Mouse (Mus musculus) gonadal fat pad, adult 2 months (tissue): ENCODE data around the gene Nfil3. TPM values are rescaled to one million over a fixed set of nuclear protein-coding genes. Genes with fewer than 3 reads are reported as not detected.
A peak's percentile ranks its signal among the peaks of the same experiment; 100 is the strongest.

Experiments used
- DNase-seq: peaks from one replicate; pipeline ENCODE4 v3.0.0-alpha.2; 2012; ENCODE audit warnings: low read depth
- polyA plus RNA-seq: library from polyadenylated mRNA; depleted of rRNA; stranded (reverse); fragments of >200 nt; gene quantifications from 2 replicates; pipeline ENCODE4 v1.2.3, GENCODE M21; 2012

Gene Nfil3
- polyA plus RNA-seq, 1 experiment = 5.7 TPM

DNA sequence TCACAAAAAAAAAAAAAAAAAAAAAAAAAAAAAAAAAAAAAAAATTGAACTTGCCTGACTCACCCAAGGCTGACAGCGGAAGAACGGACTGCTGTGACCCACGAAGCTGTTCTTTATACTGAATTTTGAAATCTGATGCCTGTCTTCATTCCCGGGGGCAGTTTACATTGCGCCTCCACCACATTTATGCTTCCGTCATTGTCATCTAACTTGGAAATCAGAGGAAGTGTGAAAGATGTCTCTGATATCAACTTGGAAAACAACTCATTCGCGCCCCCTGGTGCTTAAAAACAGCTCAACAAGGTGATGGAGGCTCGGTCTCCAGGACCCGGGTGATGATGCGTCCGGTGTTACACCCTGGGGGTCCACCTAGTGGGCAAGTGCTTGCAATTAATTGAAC is 1.8 kb upstream of the Nfil3 start:
- no peak for DNase-seq

DNA sequence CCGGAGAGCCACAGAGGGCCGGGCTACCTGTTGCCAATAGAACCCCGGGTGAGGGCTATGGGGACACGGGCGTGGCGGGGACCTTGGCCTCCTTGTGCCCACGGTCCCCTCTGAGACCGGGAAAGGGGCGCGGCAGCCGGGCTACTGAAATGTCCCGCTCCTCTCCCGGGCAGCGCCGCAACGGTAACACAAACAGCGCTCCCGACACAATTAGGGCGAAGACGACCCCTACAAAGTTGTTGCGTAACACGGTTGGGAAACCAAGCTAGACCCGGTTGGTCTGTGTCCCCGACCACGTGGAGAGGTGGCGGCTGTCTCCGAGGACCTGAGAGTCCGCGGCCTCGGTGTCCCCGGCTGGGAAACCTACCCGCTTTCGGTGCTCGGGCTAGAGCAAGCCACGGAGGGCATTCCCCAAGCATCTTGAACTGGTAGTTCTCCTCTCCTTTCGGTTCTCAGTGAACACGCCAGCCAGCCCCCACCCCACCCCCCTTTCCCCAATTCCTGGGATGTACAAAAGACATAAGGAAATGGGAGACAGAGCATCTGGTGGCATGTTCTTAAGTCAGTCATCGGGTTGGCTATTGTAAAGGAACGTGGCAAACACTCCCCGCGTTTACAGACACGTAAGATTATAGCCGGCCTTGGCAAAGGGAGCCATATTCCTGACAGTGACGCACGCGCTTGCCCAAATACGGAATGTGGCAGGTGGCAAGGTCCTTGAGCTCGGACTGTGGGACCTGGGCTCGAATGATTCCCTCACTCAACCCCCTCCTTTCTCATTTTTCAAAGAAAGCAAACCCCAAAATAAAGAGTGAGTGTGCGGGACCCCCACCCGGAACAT is 788 bp upstream of the Nfil3 start:
- DNase-seq = no peak

DNA sequence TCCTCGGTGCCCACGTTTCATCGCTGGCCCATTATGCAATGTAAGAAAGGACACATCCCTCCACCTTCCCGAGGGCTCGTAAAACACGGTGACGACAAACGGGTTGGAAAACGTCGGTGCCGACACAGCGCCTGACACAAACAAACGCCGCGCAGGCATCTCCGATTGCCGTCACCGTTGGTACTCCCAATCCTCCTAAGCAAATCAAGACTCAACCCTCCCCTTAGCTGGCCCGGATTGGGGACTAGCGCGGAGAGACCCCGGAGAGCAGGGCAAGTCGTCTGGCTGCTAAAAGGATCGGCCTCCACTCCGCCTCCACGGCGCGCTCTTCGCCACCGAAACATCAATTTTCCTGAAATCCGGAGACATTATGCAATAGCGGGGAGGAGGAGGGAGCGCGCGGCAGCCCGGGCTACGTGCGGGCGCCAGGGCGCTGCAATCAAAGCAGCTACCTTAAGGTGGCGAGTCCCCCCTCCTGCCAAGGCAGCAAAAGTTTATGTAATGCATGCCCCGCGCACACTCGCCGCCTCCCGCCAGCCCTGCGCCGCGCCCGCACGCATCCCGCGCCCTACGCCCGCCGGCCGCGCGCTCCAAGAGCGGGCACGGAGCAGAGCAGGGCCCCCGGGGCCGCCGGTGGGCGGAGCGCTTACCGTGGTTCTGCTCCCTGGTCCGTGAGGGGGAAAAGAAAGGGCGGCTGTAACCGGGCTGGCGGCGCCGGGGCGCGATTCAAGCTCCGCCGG is 492 bp downstream of the Nfil3 start:
- no peak for DNase-seq

DNA sequence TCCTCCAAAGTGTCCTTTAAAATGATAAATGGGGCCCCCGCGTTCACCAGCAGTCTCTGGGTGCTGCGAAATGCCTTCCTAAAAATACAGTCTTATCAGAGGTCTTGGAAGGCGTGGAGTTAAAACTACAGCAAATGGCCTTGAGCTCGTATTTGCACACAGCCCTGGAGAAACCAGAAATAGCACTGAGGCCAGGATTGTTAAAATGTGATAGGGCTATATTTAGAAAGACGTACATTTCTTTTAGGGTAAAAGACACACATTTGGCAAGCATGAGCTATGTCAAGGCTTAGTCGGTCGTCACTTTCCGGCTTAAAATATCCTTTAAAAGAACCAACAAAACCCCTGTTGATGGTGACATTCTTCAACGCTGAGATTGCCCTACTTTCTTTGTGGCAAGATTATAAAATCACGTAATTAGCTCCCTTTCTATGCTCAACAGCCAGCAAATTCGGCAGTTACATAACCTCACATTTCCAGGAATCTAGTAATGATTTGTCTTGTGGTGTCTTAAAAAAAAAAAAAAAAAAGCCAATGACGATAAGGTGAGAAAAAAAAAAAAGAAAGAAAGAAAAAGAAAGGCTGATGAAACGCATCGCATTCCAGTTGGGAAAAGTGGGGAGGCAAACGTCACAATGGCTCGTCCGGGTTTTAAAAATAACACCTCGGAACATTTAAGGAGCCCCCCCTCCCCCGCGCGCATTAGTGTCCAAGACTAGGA is 1.4 kb downstream of the Nfil3 start:
- DNase-seq = no peak

DNA sequence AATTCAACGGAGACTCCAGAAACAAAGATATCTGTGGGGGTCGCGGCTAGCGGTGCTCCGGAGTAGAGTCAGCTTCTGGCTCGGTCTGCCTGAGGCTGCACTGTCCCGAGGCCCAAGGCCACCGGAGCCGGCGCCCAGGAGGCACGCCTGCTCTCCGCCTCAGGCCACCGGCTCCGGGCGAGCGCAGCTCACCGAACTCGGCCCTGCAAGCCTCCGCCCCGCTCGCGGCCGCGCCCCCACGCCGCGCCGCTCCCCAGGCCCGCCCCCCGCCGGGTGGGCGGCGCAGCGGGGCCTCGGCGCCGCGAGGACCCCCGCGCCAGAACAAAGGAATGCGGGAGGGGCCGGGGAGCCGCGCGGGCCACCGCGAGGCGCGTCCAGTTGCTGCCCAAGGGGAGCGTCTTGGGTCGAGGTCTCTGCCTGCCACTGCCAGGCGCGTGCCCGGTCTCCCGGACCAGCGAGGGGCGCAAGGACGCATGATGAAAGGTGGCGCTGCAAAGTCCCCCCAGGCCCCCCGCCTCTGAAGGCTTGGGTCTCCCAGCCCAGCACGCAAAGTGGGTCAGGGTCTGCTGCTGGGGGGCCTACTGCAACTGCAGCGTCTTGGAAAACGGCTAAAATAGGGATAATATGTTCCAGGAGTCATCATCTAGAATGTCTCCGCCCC is 2.4 kb downstream of the Nfil3 start:
- DNase-seq = no peak

DNA sequence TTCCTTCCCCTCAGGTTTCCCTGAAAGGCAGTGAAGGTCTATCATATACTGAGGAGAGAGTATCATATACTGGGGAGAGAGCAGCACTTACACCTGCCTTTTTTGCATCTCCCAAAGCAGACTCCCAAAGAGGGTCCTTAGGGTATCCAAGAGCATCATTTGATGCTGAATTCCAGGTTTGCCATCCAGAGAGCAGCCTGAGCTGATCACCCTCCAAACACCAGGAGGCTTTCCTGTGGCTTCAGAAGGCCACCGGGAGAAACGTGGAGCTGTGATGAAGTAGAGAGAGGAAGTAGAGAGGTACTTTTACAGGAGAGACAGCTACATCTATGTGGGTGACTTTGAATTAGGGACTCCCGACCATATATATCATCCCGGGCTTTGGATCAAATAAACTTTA is 3.1 kb downstream of the Nfil3 start:
- DNase-seq = no peak

DNA sequence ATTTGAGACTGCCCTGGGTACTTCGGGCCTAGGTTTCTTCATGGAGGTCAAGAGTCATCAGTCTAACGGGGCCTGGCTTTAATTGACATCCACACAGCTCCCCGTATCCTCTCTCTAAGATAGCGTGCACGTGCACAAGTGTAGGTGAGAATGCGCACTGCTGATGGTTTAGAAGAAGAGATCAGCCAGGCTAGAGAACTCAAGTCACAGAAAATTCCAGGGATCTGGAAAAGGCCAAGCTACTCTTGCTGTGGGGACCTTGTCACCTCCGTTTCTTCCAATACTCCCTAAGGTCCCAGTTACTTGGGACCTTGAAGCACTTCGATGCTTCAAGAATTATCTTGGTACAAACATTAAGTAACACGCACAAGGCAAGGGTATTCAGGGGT is 3.7 kb downstream of the Nfil3 start:
- no peak for DNase-seq

DNA sequence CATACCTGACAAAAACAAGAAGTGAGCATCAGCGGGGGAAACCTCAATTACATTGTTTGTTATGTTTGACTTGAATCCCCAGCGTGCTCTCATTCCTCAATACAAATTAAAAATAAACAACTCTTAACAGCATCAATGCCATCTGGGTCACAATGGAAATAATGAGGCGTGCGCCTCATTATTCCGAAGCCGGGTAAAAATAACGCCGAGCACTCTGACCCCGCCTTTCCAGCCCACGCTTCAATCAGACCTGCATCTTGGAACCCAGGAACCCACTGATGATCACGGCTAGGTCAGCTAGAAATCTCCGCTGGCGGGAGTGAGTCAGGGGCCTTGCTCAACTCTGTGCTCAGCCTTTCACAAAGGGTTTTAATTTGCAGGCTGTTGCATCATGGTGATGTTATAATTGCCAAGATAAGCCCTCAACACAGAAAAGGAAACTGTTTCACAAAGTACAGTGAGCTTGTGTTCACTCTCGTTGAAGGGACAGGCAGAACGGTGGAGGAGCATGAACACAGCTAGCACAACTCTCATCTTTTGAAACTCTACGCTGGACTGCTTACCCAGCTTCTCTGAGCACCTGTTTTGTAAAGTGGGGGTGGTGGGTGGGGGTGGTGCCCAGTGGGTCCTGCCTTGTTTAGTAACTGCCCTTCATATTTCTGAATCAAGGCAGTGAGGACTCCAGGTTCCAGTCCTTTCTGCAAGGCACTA is 4.2 kb downstream of the Nfil3 start:
- DNase-seq = peak; percentile 92

DNA sequence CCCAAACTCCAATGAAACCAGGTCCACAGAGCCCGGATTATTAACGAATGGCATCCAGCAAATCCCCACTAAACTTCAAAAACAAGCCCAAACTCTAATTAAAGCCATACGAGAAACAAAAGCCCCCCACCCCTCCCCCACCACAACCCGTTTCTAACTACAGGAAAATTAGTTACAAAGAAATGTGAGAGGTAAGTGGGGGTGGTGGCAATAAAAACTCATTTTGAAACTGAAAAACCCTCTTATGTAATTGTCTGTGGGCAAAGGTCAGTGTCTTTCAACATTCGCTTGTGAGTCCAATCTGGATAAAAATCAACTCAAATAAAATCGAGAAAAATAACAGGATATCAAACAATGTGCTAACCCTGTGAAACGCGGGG is 4.8 kb downstream of the Nfil3 start:
- no peak for DNase-seq

DNA sequence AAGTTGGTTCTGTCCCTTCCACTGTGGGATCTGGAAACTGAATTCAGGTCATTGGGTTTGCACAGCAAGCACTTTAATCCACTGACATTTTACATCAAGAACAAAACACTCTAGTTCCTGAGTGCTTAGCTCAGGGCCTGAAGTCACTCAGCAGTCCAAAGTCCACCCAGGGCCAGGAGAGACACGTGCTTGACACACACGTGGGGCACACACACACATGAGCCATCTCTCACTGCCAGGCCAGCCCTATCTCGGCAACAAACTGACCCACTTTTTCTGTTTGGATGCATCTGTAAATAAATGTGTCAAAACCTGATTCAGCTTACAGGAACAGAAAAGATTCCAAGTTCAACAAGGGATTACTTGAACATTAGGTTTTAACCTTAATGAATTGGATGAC is 6.2 kb downstream of the Nfil3 start:
- DNase-seq = no peak

DNA sequence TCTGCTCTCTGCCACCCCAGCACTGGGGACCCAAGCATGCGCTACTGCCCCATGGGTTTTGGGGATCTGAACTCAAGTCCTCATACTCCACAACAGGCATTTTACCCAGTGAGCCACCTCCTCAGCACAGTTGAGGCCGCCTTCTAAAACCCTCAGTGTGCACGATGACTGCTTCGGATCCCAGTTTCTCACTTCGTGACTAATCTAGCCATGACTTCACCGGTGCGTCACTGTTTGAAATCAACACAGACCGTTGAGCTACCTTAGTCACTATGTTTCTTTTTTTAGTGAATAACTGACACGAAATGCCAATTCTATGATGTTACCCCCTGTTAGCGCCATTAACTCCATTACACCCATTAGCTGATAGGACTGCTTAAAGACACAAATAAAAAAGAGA is 7.4 kb downstream of the Nfil3 start:
- no peak for DNase-seq

DNA sequence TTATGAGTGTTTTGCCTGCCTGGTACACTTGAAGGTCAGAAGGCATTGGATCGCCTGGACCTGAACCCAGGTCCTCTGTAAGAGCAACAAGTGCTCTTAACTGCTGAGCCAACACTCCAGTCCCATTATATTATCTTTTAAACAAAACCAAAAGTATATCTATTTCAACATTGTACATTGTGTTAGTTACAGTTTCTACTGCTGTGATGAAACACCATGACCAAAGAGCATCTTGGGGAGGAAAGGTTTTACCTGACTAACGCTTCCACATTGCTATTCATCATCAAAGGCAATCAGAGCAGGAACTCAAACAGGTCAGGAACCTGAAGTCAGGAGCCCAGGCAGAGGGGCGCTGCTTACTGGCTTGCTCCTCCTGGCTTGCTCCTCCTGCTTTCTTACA is 8.2 kb downstream of the Nfil3 start:
- DNase-seq = no peak

DNA sequence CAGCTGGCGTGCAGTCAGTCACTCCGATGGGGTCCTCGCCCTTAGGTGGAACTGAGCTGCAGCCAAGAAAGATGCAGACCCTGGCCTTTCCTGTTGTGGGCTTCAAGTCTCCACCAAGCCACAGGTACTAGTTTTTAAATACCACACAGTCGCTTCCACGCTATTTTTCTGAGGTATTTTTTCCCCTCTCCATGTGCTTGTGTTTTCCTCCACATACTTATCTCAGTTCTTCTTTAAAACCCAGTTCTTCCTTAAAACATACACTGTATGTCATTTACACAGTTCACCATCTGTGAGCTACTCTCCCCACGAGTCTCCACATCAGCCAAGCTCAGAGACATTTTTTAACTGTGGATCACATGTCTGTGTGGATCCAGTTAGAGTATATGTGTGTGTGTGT is 10.0 kb downstream of the Nfil3 start:
- no peak for DNase-seq

DNA sequence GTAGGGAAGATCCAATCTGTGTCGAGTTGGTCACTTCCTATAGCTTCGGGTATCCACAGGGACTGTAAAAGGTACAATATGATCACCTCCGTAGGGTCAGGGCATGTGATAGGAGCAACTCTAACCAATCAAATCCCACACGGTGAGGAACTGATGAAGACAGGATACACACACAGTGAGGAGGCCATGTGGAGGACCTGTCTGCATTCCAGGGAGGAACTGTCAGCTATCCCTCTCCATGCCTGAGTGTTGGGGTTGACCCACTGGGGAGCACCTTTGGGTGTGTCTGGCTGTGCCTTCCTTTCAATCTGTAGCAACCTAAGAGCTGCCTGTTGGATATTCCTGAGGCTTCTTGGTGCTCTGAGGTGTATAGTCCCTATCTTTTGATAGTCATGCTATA is 18.0 kb downstream of the Nfil3 start:
- DNase-seq = no peak

DNA sequence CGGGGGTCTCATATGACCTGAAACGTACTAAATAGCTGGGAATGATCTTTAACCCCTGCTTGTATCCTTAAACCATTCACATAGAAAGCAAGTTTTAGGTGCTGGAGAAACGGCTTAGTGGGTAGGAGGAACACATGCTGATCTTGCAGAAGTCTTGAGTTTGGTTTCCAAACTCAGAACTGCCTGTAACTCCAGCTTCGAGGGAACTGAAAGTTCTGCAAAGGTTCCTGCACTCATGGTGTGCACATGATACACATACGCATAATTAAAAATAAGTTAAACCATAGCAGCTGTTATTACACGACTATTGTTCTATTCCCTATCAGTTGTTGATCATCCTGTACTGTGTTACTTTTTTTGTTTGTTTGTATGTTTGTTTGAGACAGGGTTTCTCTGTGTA is 18.5 kb downstream of the Nfil3 start:
- DNase-seq = no peak

DNA sequence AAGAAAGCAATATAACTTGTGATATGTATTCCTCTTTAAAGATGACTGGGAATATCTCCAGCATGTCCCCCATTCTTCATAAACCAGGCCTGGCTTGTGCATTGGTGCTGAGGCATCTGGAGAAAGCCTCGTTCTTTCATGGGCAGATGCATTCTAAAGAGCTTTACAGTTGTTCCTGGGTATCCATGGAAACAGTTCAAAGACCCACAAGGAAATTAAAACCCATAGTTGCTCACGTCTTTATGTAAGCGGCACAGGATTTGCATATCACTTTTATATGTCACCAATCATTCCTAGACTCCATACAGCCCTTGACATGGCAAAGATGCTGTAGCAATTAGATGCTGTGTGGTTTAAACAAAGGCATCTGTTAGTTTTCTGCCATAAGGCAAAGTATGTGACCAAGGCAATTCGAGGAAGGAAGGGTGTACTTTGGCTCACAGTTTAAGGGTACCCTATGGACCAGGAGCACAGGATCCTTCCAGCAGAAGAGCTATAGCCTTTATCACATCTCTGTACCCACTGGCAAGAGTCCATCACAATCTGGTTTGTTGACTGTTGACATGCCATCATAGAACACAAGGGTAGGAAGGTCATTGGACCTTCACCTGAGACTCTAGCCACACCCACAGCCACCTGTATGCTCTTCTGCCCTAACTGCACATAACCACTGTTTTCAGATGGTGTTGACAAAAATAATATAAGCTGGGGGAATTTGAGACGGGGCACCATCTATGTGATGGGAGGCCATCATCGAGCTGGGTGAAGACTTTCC is 26.9 kb downstream of the Nfil3 start:
- DNase-seq = no peak

DNA sequence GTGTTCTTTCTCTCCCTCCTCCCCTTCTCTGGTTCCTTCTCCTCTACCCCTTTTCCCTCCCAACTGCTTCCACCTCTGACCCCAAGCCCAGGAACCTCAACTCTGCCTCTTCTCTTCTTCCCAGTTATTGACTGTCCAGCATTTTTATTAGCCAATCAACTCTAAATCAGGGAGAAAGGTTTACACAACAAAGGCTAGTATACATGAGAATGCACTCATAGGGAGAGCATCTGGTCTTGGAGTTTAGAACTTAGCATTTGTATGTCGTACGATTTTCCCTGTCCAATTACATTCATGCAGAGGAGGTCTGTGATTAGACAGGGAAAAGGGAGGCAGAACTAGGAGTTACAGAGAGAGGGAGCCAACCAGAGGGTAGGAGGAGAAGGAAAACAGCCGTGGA is 31.7 kb downstream of the Nfil3 start:
- no peak for DNase-seq

DNA sequence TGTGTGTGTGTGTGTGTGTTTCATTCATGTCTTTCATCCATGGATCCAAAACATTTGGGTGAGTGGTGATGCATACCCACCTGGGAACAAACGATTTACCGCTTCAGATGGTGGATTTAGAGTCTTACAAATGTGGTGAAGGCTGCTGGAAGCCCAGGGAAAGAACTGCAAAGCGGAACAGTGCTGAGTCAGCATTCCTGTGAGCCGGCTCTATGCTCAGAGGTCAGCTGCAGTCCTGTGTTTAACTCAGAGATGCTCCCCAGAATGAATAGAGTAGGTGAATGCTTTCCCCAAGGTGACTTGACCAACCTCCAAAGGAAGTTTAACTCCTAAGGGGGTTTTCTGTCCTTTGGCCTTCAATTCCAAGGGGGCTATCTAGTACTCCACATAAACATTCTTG is 33.3 kb downstream of the Nfil3 start:
- no peak for DNase-seq

DNA sequence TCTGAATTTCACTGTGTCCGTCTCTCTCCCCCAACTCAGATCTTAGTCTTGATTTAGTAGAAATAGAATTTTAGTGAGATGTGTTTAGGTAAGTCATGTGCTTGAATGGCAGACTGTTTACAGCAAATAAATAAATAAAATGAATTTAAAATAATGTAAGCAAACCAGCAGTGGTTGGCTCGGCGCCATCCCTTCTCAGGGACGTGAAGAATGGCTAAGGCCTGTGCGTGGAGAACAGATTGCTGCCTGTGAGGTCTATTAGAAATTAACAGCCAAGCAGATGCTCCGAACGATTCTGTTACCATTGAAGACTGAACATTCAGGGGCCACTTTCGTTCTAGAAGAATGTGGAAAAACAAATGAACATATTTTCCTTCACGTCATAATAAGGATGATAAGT is 35.1 kb downstream of the Nfil3 start:
- DNase-seq = no peak

DNA sequence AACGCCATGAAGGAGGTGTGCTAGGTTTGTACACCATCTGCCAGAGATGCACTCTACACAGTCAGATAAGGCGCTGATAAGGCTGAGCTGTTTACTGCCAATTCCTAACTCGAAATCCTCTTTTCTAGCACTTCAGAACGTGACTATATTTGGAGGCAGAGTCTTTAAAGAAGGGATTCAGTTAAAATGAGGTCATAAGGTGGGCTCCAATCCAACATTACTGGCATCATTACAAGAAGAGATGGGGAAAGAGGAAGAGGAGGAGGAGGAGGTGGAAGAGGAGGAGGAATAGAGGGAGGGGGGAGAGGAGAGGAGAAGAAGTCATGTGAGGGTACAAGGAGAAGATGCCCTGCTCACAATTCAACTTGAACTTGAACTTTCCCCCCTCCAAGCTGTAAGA is 36.8 kb downstream of the Nfil3 start:
- no peak for DNase-seq

DNA sequence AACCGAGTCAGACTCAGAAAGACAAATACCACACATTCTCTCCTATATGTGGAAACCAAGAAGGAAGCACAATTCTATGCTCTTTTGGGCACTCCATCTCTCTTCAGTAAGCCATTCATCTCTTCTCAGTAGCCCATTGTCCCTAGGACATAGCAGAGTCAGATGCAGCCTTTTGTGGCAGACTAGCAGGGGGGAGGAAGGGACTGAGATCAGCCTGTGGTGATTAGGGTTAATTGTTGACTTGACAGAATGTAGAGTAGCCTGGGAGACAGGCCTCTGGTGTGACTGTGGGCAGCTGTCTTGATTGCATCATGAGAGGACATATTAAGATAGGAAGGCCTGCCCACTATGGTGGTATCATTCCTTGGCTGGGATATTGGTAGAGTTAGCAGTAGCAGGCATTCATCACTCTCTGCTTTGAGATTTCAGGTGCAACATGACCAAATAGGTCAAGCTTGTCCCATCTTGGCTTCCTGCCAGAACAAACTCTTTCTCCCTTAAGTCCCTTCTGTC is 37.9 kb downstream of the Nfil3 start:
- no peak for DNase-seq
